Mouse (Mus musculus) urinary bladder, postnatal 25 days (tissue): Measurements from ENCODE around the gene Traf3ip1.

ENCODE experiments used
- DNase-seq: peaks from one replicate; pipeline ENCODE4 v3.0.0; 2022; ENCODE audit warnings: low spot score

Traf3ip1 gene

DNA sequence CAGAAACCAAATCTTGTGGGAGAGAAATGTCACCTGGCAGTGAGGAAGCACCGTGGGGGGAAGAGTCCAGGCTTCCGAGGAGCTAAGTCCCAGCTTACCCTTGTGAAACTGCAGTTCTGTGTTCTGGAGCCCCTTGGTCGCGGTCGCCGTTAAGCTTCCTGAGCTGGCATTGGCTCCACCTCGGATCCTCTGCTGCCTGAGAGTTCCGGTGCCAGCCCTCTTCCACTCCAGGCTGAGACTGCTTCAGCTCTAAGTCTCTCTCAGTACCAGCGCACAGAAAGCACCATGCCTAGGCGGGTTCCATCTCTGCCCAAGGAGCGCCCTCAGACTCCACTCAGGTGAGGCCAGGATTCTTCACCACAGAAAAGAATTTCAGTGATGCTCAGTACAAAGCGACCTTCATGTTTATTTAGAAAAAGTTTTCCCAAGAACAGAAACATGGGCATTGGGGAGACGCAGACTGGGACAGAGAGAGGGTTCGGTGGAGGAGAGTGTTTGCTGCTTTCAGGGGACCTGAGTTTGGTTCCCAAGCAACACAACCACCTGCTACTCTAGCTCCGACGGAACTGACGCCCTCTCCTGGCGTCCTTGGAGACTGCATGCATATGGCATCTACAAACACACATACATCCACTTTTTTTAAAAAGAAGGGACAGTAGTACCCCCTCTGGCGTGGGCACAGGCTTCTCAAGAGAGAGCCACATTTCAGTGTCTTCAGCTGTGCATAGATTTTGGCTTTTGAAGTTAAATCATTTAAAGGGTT, 39.7 kb downstream of the Traf3ip1 start:
- no peak for DNase-seq

DNA sequence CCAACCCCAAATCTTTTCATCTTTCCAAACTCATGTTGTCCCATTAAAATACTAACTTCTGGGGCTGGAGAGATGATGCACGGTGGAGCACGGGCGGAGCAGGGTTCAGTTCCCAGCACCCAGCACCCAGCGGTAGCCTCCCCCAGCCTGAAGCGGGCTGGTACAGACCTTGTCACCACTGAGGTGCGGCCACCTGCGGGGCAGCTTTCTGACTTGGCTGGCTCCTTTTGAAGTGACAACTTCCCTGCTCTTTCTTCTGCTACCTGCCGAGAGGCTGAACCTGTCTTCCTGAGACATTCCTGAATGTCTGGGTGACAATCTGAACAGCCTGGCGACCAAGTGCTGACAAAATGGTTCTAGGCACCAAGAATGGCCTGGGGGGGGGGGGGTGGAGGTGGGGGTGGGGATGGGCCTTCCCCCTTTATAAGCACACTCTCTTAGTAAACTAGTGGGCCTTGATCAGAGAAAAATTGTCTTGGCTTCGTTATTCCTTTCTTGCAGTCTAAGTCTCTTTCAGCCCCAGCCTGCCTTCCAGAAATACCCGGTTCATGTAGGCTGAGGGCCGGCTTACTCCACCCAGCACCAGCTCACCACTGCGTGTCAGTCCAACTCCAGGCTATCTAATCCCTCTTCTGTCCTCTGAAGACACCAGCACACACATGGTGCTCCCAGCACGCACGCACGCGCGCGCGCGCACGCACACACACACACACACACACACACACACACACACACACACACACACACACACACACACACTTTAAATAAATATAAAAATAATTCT, 43.5 kb downstream of the Traf3ip1 start:
- no peak for DNase-seq

DNA sequence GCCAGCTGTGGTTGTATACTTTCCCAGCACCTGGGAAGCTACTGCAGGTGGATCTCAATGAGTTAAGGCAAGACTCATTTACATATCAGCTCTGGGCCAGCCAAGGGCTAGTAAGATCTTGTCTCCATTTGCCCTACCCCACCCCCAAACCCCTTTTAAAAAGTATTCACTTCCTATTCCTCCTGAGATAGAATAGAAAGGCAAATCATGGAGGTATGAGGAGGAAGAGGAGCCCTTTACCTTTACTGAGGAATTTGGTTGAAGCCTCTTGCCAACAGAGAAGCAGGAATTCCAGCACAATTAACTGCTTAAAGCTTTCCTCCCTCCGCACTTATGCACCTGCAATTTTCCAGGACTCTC, 44.1 kb downstream of the Traf3ip1 start:
- DNase-seq = no peak

DNA sequence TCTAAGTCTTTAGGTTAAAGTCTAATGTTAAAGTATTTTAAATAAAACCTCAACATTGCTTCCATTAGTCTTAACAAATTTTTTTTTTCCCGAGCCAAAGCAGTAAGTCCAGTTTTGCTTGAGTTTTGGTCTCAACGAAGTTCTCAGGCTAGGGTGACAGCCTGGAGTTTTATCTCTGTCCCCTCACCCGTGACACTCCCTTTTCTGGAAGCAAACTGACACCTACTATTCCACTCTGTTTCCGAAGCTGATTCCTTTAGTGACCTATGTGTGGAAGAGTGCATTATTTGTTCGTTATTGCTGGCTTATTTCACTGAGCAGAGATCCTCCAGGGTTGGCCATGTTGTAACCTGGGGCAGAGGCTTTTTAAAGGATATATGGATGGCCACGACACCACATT, 44.8 kb downstream of the Traf3ip1 start:
- DNase-seq = no peak

DNA sequence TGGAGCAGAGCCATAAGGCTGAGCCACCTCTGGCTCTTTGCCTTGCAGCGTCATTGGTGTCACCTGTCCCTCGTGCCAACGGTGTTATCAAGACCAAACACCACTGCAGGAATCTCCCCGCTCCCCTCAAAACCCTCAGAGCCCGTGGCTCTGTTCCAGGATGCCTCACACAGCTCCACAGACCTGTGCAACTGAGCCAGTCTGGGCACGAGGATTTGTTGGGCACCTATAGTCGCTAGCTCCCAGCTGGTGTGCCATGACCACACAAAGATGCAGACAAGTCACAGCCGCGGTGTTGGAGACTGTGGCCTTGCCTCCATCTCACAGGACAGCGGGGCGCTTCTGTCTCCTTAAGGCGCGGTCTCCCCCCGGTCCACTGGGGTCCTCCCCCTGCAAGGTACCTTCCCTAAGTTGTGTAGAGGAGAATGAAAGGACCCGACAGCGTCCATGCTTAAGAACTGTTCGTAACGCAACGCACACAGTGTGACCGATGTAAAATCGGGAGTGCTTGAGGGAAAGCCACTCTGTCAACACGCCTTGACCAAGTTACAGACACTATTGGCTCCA, 45.3 kb downstream of the Traf3ip1 start:
- DNase-seq = no peak

DNA sequence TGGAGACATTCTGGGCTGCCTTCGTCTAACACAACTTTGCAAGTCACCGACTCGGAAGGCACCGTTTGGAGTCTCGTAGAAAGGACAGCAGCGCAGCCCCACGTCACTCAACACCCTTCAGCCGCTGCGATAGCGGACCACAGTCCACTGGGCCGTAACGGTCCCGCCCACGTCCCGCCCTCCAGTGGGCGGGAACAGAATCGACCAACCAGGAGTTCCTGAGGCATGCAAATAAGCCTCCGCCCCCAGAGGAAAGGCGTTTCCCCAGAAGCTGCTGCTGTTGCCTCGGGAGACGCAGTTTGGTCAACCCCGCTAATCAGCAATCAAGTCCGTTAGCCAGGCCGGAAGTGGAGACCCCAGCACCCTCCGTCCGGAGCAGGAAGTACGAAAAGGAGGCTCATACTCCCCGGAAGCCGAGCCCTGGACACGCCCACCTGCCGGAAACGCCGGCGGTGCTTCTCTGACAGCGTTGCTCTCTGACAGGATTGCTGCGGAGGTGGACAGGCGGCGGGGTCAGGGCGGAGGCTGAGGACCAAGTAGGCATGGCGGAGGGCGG, 45.9 kb downstream of the Traf3ip1 start, which contains the start of gene Asb1:
TSS of gene Asb1 (plus strand) at position 274 of the 556 bp plus-strand sequence.
- peak; percentile 87 for DNase-seq

DNA sequence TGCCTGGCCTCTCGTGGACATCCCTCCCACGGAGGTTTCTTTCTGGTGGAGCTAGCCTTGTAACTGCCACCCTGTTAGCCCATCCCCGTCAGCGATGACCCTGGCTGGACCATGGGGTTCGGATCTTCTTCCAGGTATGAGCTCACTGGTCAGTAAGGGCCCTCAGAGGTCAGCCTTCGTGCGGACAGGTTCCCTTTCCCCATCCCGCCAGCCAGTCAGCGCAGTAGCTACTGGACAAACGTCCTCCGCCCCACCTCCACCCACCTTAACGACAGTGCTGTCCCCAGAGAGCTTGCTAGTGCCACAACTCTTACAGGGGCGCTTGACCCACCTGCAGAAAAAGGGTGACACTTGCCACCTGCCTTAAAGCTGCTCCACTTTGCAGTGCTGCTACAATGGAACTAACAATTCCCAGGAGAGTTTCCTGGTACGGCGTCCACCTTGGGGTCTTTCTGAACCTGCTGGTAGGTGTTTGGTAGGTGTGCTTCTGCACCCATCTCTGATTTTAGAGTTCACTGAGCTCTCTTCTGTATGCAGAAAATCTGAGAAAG, 46.7 kb downstream of the Traf3ip1 start:
- no peak for DNase-seq

DNA sequence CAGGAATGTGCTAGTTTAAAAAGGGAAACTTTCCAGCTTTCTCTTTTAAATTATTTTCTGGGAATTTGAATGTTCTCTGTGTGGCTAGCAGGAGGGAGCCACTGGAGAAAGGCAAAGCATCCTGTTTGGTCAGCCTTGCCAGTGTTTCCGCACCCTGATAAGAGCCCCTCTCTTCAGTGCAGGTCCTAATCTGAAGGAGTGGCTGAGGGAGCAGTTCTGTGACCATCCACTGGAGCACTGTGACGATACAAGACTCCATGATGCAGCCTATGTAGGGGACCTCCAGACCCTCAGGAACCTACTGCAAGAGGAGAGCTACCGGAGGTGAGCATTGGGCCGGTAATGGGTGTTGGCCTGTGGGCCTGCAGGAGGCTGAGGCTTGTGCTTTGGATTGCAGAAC, 49.5 kb downstream of the Traf3ip1 start:
- DNase-seq = no peak

DNA sequence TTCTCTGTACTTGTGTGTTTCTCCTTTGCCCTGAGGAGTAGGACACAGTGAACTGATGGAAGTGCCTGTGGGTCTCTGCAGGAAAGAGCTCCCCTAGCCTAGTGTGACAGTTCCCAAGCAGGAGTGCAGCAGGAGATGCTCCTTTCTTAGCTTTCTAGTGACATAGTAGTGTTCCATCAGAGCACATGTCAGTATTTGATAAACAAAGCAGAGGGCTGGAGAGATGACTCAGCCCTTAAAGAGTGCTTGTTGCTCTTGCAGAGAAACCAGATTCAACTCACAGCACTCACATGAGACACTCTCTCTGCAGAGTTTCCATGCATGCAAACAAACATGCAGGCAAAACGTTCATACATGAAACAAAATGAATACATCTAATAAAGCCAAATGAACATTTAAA, 50.8 kb downstream of the Traf3ip1 start:
- no peak for DNase-seq

DNA sequence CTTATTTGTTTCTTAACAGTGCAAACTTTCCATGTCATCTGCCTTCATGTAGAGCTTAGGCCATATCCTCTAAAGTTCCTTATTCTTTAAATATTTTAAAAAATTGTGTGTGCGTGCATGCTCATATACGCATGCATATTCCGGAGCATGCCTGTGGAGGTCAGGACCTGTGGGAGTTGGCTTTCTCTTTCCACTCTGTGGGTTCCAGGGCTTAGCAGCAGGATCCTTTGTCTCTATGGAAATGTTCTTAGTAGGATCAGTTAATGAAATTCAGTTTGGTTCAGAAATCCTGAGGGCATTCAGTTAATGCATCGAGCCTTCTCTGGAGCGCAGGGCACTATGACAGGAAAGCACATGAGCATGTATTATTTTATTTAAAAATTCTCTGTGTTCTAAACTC, 53.1 kb downstream of the Traf3ip1 start:
- DNase-seq = no peak

DNA sequence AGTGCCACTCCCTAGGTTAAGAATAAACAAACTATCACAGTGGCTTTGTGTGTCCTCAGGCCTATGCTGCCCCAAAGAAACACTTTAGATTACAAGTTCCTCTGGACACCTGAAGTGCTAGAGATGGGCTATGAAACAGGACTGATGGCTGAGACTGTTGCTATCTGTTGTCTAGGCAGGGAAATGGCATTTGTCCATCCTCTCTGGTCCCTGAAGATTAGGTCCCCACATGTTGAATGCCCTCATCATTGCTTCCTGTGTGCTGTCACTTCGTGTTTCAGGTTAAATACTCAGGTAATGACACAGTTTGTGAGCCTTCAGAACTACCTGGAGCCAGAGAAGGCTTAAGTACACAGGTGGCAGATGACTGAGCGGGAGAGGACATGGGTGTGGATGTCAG, 54.6 kb downstream of the Traf3ip1 start:
- DNase-seq = no peak

DNA sequence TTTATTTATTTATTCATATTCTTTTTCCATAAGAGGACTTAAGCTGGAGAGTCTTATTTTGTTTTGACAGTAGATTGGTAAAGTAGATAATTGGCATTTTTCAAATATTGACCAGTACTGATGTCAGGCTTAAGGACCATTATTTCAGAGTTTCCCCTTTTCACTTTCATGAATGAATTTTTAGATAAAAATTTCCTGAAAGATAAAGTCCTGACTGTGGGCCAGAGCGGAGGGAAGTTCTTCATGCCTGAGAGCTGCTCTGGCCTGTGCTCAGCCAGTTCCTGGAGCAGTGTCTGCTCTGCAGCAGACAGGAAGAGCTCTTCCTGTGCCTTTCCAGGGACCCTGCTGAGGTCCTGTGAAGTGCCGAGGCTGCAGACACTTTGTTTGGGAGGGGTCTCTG, 62.7 kb downstream of the Traf3ip1 start:
- no peak for DNase-seq

DNA sequence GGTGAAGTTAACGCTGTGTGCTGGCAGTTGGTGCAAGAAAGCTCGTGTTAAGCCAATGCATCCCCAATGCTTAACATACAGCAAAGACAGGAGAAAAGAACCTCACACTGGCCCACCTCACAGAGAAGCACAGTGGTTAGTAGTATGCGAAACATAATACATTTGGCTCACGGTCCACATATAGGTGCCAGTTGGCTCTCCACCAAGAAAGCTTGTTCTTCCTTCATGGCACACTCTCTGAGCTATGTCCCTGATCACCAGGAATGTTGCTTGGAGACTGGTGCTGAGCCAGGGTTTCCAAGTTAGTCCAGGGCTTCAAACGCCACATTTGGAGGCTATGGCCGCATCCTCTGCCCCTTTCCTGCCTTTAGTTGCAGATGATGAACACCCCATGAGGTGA, 66.8 kb downstream of the Traf3ip1 start:
- no peak for DNase-seq

DNA sequence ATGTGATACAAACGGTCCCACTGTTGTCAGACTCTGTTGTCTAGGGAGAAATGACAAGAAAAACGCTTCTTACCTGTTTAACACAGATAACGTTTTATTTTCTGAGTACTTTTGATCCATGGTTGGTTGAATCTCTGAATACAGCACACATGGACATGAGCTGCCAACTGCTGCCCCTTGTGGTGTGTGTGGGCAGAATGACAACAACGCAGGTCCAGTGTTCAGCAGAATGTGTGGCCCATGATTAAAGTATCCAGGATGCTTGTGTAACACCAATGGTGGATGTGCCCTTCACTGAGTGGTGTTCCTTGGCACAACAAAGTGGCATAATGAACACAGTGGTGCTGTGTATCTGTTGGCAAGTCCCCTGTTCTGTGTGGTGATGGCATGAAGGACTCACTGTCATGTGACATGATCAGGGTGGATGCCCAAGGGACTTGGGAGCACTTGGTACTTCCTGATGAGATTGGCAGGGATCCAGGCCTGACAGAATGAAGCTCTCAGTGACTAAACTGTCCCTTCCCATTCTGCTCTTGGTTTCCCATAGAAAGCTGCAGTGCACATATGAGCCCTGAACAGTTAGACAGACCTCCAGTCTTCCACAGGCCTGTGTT, 68.6 kb downstream of the Traf3ip1 start:
- no peak for DNase-seq

DNA sequence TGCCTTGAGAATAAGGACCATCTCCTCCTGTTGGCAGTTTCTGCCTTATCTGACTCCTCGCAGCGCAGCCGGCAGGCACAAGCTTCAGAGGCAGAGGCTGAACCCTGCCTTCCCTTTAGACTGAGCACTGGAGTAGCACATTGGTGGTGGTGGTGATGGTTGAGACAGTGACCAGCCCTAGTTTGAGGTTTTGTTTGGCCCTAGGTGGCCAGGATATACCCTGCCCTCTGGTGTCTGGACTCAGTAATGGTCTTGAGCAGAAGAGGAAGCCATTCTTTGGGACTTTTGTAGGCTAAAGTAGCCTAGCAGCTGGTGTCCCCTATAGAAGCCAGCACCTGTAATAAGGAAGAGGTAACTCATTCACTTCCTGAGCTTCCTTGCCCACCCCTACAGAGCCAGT, 69.6 kb downstream of the Traf3ip1 start:
- DNase-seq = no peak

DNA sequence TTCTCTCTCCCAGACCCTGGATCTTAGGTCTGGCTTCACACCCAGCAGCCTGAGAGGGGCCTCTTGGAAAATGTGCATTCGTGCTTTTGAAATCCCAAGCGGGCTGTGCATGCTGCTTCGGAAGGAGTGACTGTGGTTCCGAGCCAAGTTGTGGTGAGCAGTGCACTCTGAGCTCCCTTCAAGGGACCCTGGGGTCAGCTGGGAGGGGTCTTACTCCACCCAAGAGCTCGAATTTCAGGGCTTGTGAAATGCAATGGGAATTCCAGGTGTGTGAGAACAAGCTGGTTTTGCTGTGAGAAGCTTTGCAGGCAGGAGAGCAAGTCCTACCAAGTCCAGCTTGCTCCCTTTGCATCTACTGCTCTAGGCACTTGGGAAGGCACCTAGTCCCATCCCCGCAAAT, 70.2 kb downstream of the Traf3ip1 start:
- DNase-seq = no peak

DNA sequence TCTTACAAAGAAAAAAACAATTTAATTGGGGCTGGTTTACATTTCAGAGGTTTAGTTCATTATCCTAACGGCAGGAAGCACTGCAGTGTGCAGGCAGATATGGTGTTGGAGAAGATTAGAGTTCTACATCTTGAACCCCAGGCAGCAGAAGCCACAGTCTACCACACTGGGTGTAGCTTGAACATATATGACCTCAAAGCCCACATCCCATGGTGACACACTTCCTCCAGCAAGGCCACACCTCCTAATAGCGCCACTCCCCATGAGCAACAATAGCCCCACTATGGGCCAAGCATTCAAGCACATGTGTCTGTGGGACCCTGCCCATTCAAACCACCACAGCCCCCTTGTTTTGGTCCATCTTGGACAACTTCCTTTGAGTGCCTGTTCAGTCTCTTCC, 72.8 kb downstream of the Traf3ip1 start:
- no peak for DNase-seq

DNA sequence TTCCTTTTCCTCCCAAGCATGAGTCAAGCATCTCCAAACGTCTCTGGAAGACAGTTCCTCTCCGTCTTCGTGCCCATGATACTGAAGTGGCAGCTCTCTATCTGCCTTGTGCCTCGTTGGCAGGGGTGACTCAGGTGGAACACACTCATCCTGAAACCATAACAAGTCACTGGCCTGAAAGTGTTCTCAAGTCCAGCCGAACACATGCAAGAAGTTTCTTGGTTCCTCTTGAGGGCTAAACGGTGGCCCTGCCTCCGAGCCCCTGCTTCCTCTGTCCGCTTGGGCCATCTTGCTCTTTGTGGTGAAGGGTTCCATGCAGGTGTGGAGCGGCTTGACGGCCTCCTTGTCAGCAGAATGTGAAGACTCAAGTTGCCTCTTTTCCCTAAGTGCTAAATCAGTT, 78.0 kb downstream of the Traf3ip1 start:
- no peak for DNase-seq

DNA sequence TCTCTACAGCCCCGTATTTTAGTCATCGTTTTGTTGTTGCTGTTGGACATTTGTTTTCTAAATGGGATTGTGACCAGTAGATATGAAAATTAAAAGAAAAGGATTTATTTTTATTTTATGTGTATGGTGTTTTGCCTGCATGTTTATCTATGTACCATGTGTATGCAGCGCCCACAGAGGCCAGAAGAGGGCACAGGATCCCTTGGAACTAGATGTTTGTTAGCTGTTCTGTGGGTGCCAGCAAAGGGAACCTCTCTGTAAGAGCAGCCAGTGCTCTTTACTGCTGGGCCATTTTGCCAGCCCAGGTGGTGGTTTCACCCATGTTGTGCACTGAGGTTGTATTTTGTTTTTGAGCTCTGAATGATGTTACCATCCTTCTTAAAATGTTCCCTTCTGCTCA, 79.8 kb downstream of the Traf3ip1 start:
- peak; percentile 46 for DNase-seq

DNA sequence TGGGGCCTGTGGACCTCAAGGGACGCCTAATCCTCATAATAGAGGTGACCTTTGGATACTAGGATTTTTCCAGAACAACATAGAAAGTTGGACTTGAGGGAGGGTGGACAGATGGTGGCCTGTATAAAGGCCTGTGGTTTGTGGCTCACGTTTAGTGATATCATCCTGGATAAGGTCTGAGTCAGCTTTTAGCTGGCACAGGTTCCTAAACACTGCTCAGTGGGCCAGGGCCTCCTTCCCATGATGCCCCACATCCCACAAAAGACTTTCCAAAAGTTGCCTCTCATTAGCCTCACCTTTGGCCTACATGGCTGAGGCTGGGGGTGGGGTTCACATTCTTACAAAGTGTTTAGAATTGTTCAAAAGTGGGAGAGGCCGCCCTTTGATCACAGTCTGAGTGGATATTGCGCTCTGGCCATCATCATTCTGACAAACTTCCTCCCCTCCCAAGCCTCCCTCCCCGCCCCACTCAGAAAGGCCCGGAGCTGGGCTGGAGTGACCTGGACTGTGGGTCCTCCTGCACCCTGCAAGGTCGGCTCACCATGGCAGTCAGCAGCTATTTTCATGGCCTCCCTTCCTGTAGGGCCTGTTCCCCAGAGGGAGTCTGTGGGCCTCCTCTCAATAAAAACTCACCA, 83.6 kb downstream of the Traf3ip1 start:
- no peak for DNase-seq
